Mouse (Mus musculus) splenic B cell, adult 2 months (primary cell): ENCODE measurements around the gene Cyp46a1.

Source experiments
- DNase-seq: peaks from one replicate; pipeline ENCODE4 v3.0.0-alpha.2; 2011; ENCODE audit warnings: low read depth, low spot score
- H3K27me3 ChIP-seq: 2 replicates; pipeline ENCODE4 v1.6.1; 2012; ENCODE audit warnings: mild to moderate bottlenecking, low read length, moderate library complexity, mixed read lengths; ENCODE audit not compliant: control insufficient read depth, poor library complexity, insufficient read depth, severe bottlenecking
- H3K36me3 ChIP-seq: 2 replicates; pipeline ENCODE4 v1.6.1; 2012; ENCODE audit warnings: mild to moderate bottlenecking, low read length, moderate library complexity, mixed read lengths; ENCODE audit not compliant: control insufficient read depth, poor library complexity, insufficient read depth, severe bottlenecking

Gene Cyp46a1

GRCm38 (mm10) chr12:108318499-108318898 lies 15.7 kb upstream of the Cyp46a1 start:
- Histone ChIP-seq H3K36me3 (no peaks in the 10 kb centered on the region), H3K27me3 (no peaks in the 10 kb centered on the region)
- no peak for DNase-seq

DNA sequence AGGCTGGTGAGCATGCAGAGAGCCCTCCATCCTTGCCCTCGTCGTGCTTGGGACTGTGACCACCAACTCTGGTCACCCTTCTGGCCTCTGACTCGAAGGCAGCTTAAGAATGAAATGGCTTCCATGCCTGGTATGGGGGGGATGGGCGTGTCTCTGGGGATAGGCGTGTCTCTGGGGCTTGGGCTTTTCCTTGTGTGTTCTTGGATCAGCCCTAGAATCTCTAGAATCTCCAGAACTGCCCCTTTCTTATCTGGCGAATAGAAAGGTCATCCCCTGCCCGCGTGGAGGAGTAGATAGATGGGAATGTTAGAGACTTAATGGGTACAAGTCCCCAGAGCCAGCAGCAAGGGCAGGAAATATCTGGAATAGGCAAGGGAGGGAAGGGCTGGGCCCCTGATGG lies 14.1 kb upstream of the Cyp46a1 start:
- no peaks in the 10 kb centered on the region for H3K36me3 ChIP-seq

DNA sequence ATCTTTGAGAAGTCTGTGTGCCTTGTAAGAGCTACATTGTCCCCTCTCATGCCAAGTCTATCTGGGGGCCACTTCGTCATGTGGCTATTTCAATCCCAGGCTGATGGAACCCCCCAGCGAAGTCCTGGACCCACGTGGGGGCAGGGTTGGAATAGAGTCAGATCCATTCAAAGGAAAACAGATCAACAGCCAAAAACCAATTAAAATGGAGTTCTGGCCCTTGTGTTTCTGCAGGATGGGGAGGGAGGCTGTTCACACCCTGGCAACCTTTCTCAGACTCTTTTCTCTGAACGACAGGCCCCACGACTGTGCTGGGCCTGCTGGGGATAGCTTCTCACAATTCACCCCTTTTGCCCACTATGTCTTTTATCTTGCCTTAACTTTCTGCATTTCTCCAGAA lies 7.8 kb upstream of the Cyp46a1 start:
- no peak for DNase-seq
- H3K27me3 ChIP-seq = no peaks in the 10 kb centered on the region; the same call in 1 of the 2 replicates
- H3K36me3 ChIP-seq = no peaks in the 10 kb centered on the region

More for the DNA sequence above, 14.1 kb upstream of the Cyp46a1 start:
- DNase-seq = no peak
- H3K27me3 ChIP-seq = no peaks in the 10 kb centered on the region

- DNase-seq = no peak
- Histone ChIP-seq H3K27me3 (no peaks in the 10 kb centered on the region; the same call in 1 of the 2 replicates), H3K36me3 (no peaks in the 10 kb centered on the region)
These were observed 6.2 kb upstream of the Cyp46a1 start for GRCm38 (mm10) chr12:108327889-108328491.

- H3K27me3 ChIP-seq = no peaks in the 10 kb centered on the region; the same call in 1 of the 2 replicates
- no peaks in the 10 kb centered on the region for H3K36me3 ChIP-seq
- peak; percentile 60 for DNase-seq
These were observed 1.1 kb upstream of the Cyp46a1 start for GRCm38 (mm10) chr12:108333056-108333455.

DNA sequence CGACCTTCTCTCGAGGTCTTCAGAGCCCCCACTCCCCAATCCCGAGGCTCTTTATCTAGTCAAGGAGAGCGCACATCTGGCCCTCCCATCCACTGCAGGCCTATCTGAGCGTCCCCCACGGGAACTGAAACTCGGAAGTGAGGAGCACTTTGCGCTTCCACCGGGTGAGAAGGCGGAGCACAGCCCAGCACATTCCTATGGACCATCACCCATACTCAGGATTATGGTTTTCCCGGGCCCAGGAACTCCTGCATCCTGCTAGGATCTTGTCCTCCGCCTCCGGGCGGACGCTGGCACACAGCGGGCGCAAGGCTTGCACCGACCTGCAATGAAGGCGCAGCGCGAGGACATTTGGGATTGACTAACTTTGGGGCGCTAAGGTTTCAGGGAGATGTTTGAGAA lies 699 bp upstream of the Cyp46a1 start:
- peak; percentile 40 for DNase-seq
- Histone ChIP-seq H3K36me3 (no peaks in the 10 kb centered on the region), H3K27me3 (no peaks in the 10 kb centered on the region; the same call in 1 of the 2 replicates)

GRCm38 (mm10) chr12:108334529-108334928 lies 348 bp downstream of the Cyp46a1 start:
- DNase-seq = peak; percentile 6
- Histone ChIP-seq H3K36me3 (no peaks in the 10 kb centered on the region), H3K27me3 (no peaks in the 10 kb centered on the region)

DNA sequence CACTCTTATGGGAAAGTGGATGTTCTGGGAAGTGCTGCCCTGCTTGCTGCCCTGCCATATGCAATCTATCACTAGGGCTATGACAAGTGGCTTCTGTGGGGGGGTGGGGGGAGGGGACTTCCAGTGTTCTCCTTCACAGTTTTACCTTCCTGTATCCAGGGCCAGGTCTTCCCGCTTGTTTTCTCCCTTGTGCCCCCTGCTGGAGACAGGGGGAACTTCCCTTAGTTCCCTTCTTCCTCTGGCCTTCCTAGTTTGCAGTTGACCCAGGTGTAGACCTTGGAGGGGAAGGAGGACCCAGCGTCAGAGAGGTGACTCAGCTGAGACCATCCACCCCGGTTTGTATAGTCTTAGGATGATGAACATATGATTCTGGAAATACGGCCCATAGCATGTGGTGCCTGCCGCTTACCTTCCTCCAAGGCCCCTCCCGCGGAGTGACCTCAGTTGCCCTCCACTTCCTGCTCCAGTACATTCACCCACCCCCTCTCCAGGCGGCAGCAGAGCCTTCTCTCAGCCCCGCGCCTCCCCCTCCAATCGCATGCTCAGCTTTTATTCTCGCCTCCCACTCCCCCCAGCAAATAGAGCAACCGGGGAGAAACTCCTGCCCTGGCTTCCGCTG lies 4.5 kb downstream of the Cyp46a1 start:
- H3K27me3 ChIP-seq = no peaks in the 10 kb centered on the region
- peak; percentile 31 for DNase-seq

DNA sequence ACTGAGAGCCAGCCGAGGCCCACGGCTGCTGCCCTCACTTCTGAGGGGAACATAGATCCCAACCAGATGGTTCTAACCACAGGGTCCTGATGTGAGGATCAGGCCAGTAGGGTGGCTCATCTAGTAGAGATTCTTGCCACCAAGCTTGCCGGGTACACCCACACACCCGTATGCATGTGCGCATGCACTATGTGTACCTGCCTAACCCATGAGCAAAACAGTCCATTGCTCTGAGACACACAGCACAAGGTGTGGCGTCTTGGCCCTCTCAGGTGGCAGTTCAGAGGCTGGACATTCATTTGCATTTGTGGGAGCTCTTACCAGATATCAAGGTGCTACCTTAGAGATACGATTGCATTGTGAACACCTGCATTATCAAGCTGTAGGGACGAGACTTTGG lies 14.0 kb downstream of the Cyp46a1 start:
- Histone ChIP-seq H3K36me3 (no peaks in the 10 kb centered on the region), H3K27me3 (no peaks in the 10 kb centered on the region)
- DNase-seq = no peak

More for the DNA sequence above, 4.5 kb downstream of the Cyp46a1 start:
- H3K36me3 ChIP-seq = no peaks in the 10 kb centered on the region

DNA sequence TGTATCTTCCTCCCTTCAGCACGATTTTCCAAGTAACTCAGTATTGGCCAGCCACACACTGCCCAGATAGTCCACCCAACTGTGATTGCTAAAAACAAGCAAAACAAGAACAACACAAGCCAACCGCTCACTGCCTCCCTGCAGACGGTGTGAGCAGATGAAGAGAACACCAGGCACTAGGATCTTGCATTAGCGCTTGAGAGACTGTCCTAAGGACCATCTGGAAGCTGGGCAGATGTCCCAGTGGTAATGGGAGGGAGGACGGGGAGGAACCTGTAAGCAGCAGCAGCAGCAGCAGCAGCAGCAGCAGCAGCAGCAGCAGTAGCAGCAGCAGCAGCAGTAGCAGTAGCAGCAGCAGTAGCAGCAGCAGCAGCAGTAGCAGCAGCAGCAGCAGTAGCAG lies 14.8 kb downstream of the Cyp46a1 start:
- no peaks in the 10 kb centered on the region for H3K27me3 ChIP-seq
- DNase-seq = no peak
- H3K36me3 ChIP-seq = no peaks in the 10 kb centered on the region

- Histone ChIP-seq H3K36me3 (no peaks in the 10 kb centered on the region), H3K27me3 (no peaks in the 10 kb centered on the region)
- DNase-seq = no peak
These were observed 16.8 kb downstream of the Cyp46a1 start for GRCm38 (mm10) chr12:108350931-108351330.

GRCm38 (mm10) chr12:108352371-108353136 lies 18.4 kb downstream of the Cyp46a1 start:
- DNase-seq = no peak
- Histone ChIP-seq H3K36me3 (no peaks in the 10 kb centered on the region), H3K27me3 (no peaks in the 10 kb centered on the region)

DNA sequence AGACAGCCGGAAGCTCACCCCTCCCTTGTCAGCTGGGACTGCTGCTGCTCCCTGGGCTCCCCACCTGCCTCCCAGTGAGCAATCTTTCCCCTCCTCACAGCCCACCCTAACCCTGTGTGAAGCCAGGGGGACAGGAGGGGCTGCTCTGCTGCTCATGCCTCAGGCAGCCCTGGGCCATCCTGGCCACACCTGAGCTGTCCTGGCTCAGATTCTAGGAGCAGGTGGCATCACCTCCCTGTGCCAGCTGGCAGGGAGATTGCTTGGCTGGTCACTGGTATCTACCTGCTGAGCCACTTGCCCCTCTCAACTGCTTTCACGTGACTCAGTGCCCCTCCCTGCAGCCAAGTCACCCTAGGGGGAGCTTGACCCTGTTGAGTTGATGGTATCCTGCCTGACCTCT lies 20.1 kb downstream of the Cyp46a1 start:
- Histone ChIP-seq H3K36me3 (no peaks in the 10 kb centered on the region), H3K27me3 (no peaks in the 10 kb centered on the region)
- DNase-seq = no peak

- no peaks in the 10 kb centered on the region for H3K36me3 ChIP-seq
- H3K27me3 ChIP-seq = no peaks in the 10 kb centered on the region
- no peak for DNase-seq
These were observed 21.1 kb downstream of the Cyp46a1 start for GRCm38 (mm10) chr12:108355271-108355670.

DNA sequence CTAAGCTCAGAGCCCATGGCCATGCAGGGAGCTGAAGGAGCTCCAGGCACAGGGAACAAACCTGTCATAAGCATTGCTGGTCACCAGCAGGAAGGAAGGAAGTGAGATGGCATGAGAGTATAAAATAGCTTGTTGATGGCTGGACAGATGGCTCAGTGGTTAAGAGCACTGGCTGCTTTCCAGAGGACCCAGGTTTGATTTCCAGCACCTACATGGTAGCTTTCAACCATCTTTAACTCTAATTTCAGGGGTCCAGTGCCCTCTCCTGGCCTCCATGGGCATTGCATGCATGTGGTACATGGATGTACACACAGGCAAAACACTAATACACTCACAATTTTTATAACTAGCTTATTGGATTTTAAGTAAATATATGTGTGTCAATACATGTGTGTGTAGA lies 21.8 kb downstream of the Cyp46a1 start:
- Histone ChIP-seq H3K27me3 (no peaks in the 10 kb centered on the region), H3K36me3 (no peaks in the 10 kb centered on the region)
- DNase-seq = no peak
